Mouse (Mus musculus) cerebellum, adult 2 months (tissue): ENCODE data around the gene Rab5if.

Source experiments
- CTCF ChIP-seq: fragments of 200-500 bp; IDR thresholded peaks from 2 replicates; pipeline ENCODE4 v1.5.1; 2011; ENCODE audit warnings: low read depth, mild to moderate bottlenecking, control low read depth, low read length, moderate library complexity, borderline replicate concordance; ENCODE audit not compliant: insufficient read depth
- POLR2A ChIP-seq: fragments of 200-500 bp; IDR thresholded peaks from 2 replicates; pipeline ENCODE4 v1.6.1; 2011; ENCODE audit warnings: low read length, control low read depth, borderline replicate concordance; ENCODE audit not compliant: insufficient read depth

GRCm38 (mm10) chr2:156923057-156923456 lies 60.1 kb downstream of the Rab5if start:
- TF ChIP-seq POLR2A (no peak), CTCF (no peak)
